8 mouse cellular contexts compared by ENCODE assay signal in genomic region chr11:19017262-19017661, GRCm38 (mm10). TPM values are rescaled to one million over a fixed set of nuclear protein-coding genes. Genes with fewer than 3 reads are reported as not detected.
DNase-seq lines count a peak whose midpoint lies in the region; ATAC-seq and TF ChIP-seq lines count a peak whose summit lies in the region.

No protein-coding gene starts in this region.

- H3K27ac ChIP-seq in forebrain, embryonic 15.5 days (replicated peaks): no peak overlapping the region
- no peak overlapping the region for H3K27ac ChIP-seq in liver, embryonic 13.5 days
- no peak overlapping the region for H3K27ac ChIP-seq in left cerebral cortex, adult 2 months

- no peaks in the 10 kb centered on the region for H3K9me3 ChIP-seq in forebrain, embryonic 15.5 days
- H3K9me3 ChIP-seq in liver, embryonic 13.5 days (replicated peaks): no peaks in the 10 kb centered on the region

- H3K36me3 ChIP-seq in forebrain, embryonic 15.5 days: no peaks in the 10 kb centered on the region
- no peaks in the 10 kb centered on the region for H3K36me3 ChIP-seq in liver, embryonic 13.5 days

- WGBS in forebrain, embryonic 15.5 days: 4% methylated on average over 1 of the region's 1 CpGs
- 0% methylated on average over 1 of the region's 1 CpGs for WGBS in liver, embryonic 13.5 days (ENCODE audit: insufficient replicate concordance)

- peak; percentile 8 to 36 for DNase-seq in cerebellum, postnatal 14 days
- no peak for DNase-seq in cerebellum, adult 11 months
- peak; percentile 14 for DNase-seq in 3T3-L1 (ENCODE audit: low read depth, low spot score)
- no peak for DNase-seq in liver, embryonic 13.5 days
- no peak for DNase-seq in right cerebral cortex, postnatal 4 days
- DNase-seq in left cerebral cortex, adult 2 months (ENCODE audit: extremely low spot score in 1 of 2, low spot score in 2 of 2): no peak
- no peak for DNase-seq in adrenal gland, postnatal 14 days

- no peak for ATAC-seq in forebrain, embryonic 15.5 days (replicated peaks)
- no peak for ATAC-seq in liver, embryonic 13.5 days (ENCODE audit: low read depth)

- H3K4me3 ChIP-seq in forebrain, embryonic 15.5 days: peak overlapping the region; percentile 78
- peak overlapping the region; percentile 59 for H3K4me3 ChIP-seq in liver, embryonic 13.5 days (replicated peaks)
- H3K4me3 ChIP-seq in left cerebral cortex, adult 2 months: no peak overlapping the region

- no peak for TF ChIP-seq CTCF in left cerebral cortex, adult 2 months (IDR thresholded peaks at IDR 0.05)

- peaks cover 53% of the 10 kb centered on the region for H3K4me1 ChIP-seq in forebrain, embryonic 15.5 days
- peaks cover 29% of the 10 kb centered on the region for H3K4me1 ChIP-seq in liver, embryonic 13.5 days (replicated peaks)

- peak overlapping the region; percentile 98 for H3K4me2 ChIP-seq in forebrain, embryonic 15.5 days (replicated peaks)
- H3K4me2 ChIP-seq in liver, embryonic 13.5 days: peak overlapping the region; percentile 79

- intact Hi-C loops in left cerebral cortex, adult 2 months (cut with DNase I): loop anchor here (5.0 kb wide), 1 partner anchor 1065 kb away; the partner anchor contains the start of gene Etaa1

- H3K9ac ChIP-seq in forebrain, embryonic 15.5 days (replicated peaks): peak overlapping the region; percentile 43; the same call in 1 of the 2 replicates
- peak overlapping the region; percentile 74 for H3K9ac ChIP-seq in liver, embryonic 13.5 days

- peaks cover 30% of the 10 kb centered on the region for H3K27me3 ChIP-seq in forebrain, embryonic 15.5 days
- H3K27me3 ChIP-seq in liver, embryonic 13.5 days: peaks cover 87% of the 10 kb centered on the region

RNA-seq across cellular contexts. Expression of gene Meis1, which starts 1.5 kb away (rescaled TPM):
- polyA plus RNA-seq in forebrain, embryonic 15.5 days (2015; fragmentation: Nextera tagmentation; extraction: Ambion mirVana): 29.4 and 29.7 TPM in 2 replicates
- polyA plus RNA-seq in liver, embryonic 13.5 days (2015; fragmentation: Nextera tagmentation; extraction: Ambion mirVana): 10.7 and 12.6 TPM in 2 replicates
- total RNA-seq in left cerebral cortex, adult 2 months (2021): 1 to 10 TPM; 4.8 to 4.9 TPM
- total RNA-seq in adrenal gland, postnatal 14 days (2021): 57.0 and 57.5 TPM in 2 replicates

Comparison
In these comparisons a context has a peak if more than half of its experiments do, and no peak if none do; other contexts are left out.
1. DNase-seq: peak in cerebellum, postnatal 14 days (2 of 2) and 3T3-L1 (single experiment); none in cerebellum, adult 11 months (single experiment), liver, embryonic 13.5 days (single experiment), right cerebral cortex, postnatal 4 days (single experiment), left cerebral cortex, adult 2 months (0 of 2) and adrenal gland, postnatal 14 days (single experiment).